Mouse (Mus musculus): Measurements from ENCODE around the gene Dtx4. TPM values are rescaled to one million over a fixed set of nuclear protein-coding genes. Genes with fewer than 3 reads are reported as not detected.

Dtx4 gene
- polyA plus RNA-seq, 1 experiment from 2014 or later, result 8.4 TPM

DNA sequence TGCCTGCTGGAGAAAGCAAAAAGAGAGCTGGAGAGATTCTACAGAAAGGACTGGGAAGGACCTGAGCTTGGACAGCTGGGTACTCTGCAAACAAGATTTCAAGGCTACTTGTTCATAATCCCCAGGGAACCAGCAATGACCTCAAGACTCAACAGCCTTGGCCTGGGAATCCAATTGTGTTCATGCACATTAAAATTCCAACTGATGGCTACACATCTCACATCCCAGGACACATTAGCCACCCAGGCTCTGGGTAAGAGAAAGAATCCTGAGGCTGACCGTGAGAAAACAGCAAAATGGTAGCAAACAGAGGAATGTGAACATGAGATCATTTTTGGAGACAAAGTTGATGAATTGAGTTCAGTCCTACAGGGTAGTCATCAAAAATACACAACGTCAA, 5.0 kb downstream of the Dtx4 start:
- H3K27me3 ChIP-seq (replicated peaks; ENCODE audit: insufficient read depth, low read length), result no peaks in the 10 kb centered on the region
- no peak overlapping the region for H3K4me3 ChIP-seq (ENCODE audit: low read depth, low read length)
- H3K27ac ChIP-seq (ENCODE audit: low read length), result no peak overlapping the region
- no peak for ATAC-seq
- no peak for DNase-seq (ENCODE audit: low spot score)
- H3K9ac ChIP-seq (replicated peaks; ENCODE audit: low read depth), result no peak overlapping the region
- no peak overlapping the region for H3K4me2 ChIP-seq (replicated peaks; ENCODE audit: low read depth, low read length)
- 0 out of 2 replicates have a peak, but pooled peaks cover 6% of the 10 kb centered on the region for H3K36me3 ChIP-seq (ENCODE audit: insufficient read depth, low read length)
- TF ChIP-seq EP300 (IDR thresholded peaks at IDR 0.05) (no peak), CTCF (IDR thresholded peaks at IDR 0.05) (no peak)
- H3K4me1 ChIP-seq (ENCODE audit: insufficient read depth, low read depth, low read length), result peaks cover 11% of the 10 kb centered on the region; the same call in 1 of the 2 replicates
- WGBS, result 90% methylated on average over 2 of the region's 2 CpGs
- H3K9me3 ChIP-seq (ENCODE audit: low read length), result no peaks in the 10 kb centered on the region

GRCm38 (mm10) chr19:12494972-12495535, 6.2 kb downstream of the Dtx4 start:
- TF ChIP-seq EP300 (IDR thresholded peaks at IDR 0.05), result no peak
- TF ChIP-seq CTCF (IDR thresholded peaks at IDR 0.05), result no peak
- Histone ChIP-seq H3K27me3 (replicated peaks; ENCODE audit: insufficient read depth, low read length) (no peaks in the 10 kb centered on the region), H3K9ac (replicated peaks; ENCODE audit: low read depth) (no peak overlapping the region), H3K9me3 (ENCODE audit: low read length) (no peaks in the 10 kb centered on the region), H3K4me3 (ENCODE audit: low read depth, low read length) (no peak overlapping the region), H3K4me2 (replicated peaks; ENCODE audit: low read depth, low read length) (no peak overlapping the region), H3K27ac (ENCODE audit: low read length) (no peak overlapping the region), H3K4me1 (ENCODE audit: insufficient read depth, low read depth, low read length) (peaks cover 5% of the 10 kb centered on the region; the same call in 1 of the 2 replicates), H3K36me3 (ENCODE audit: insufficient read depth, low read length) (peaks cover 6% of the 10 kb centered on the region; the same call in 1 of the 2 replicates)
- ATAC-seq (no peak), DNase-seq (ENCODE audit: low spot score) (no peak)
- WGBS, result 74% methylated on average over 3 of the region's 3 CpGs

DNA sequence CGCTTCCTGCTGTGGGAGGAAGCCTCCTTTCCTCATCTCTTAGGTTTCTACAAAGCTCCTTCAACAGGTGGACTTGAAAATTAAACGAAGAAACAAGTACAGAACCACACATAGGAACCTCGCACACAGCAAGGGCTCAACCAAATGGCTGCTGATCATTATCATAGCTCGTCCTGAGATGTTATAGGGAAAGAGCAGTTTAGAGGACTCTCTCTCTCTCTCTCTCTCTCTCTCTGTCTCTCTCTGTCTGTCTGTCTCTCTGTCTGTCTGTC, 7.1 kb downstream of the Dtx4 start:
- no peak overlapping the region for H3K4me3 ChIP-seq (ENCODE audit: low read depth, low read length)
- no peaks in the 10 kb centered on the region for H3K27me3 ChIP-seq (replicated peaks; ENCODE audit: insufficient read depth, low read length)
- WGBS, result 66% methylated on average over 4 of the region's 4 CpGs
- no peak for ATAC-seq
- H3K4me2 ChIP-seq (replicated peaks; ENCODE audit: low read depth, low read length), result no peak overlapping the region
- no peaks in the 10 kb centered on the region for H3K9me3 ChIP-seq (ENCODE audit: low read length)
- TF ChIP-seq CTCF (IDR thresholded peaks at IDR 0.05) (no peak), EP300 (IDR thresholded peaks at IDR 0.05) (no peak)
- H3K4me1 ChIP-seq (ENCODE audit: insufficient read depth, low read depth, low read length), result peaks cover 5% of the 10 kb centered on the region; the same call in 1 of the 2 replicates
- DNase-seq (ENCODE audit: low spot score), result no peak
- H3K36me3 ChIP-seq (ENCODE audit: insufficient read depth, low read length), result peaks cover 6% of the 10 kb centered on the region; the same call in 1 of the 2 replicates
- H3K9ac ChIP-seq (replicated peaks; ENCODE audit: low read depth), result no peak overlapping the region
- H3K27ac ChIP-seq (ENCODE audit: low read length), result no peak overlapping the region

DNA sequence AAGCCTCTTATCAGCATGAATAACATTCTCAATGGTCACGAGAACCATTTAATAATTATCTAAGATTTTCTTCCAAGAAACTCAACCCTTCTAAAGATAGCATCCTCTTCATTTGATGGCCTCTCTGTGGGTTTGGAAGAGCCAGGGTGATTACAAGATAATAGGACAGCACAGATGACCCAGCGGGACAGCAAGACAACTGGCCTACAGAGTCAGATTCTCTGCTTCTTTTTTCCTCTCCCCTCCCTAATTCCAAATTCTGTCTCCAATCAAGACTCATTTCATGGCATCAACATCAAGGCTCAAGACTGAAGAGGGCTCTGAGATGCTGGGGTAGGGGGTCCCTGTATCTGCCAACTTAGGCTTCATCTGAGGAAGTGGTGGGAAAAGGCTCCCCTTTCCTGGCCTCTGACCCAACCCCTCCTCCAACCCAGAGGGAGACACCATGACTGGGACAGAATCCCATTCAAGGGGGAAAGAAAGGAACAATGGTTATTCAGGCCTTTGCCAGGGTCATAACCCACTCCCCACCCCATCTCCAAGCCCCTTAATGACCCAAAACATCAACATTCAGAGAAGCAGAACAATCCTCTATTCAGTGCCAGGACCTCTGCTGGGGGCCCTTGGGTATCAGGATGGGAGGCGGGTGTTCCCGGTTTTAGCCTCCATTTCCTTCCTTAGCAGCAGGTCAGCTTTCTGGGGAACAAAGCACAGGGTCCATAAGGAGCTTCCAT, 7.6 kb downstream of the Dtx4 start:
- Histone ChIP-seq H3K4me1 (ENCODE audit: insufficient read depth, low read depth, low read length) (peaks cover 10% of the 10 kb centered on the region; the same call in 1 of the 2 replicates), H3K27me3 (replicated peaks; ENCODE audit: insufficient read depth, low read length) (no peaks in the 10 kb centered on the region), H3K9me3 (ENCODE audit: low read length) (no peaks in the 10 kb centered on the region), H3K4me2 (replicated peaks; ENCODE audit: low read depth, low read length) (no peak overlapping the region), H3K9ac (replicated peaks; ENCODE audit: low read depth) (no peak overlapping the region), H3K4me3 (ENCODE audit: low read depth, low read length) (no peak overlapping the region), H3K27ac (ENCODE audit: low read length) (no peak overlapping the region), H3K36me3 (ENCODE audit: insufficient read depth, low read length) (peaks cover 6% of the 10 kb centered on the region; the same call in 1 of the 2 replicates)
- WGBS, result 67% methylated on average over 4 of the region's 4 CpGs
- no peak for ATAC-seq
- TF ChIP-seq EP300 (IDR thresholded peaks at IDR 0.05), result no peak
- TF ChIP-seq CTCF (IDR thresholded peaks at IDR 0.05), result no peak
- no peak for DNase-seq (ENCODE audit: low spot score)

GRCm38 (mm10) chr19:12491636-12492035, 9.6 kb downstream of the Dtx4 start:
- Histone ChIP-seq H3K36me3 (ENCODE audit: insufficient read depth, low read length) (peaks cover 6% of the 10 kb centered on the region; the same call in 1 of the 2 replicates), H3K27me3 (replicated peaks; ENCODE audit: insufficient read depth, low read length) (no peaks in the 10 kb centered on the region), H3K4me3 (ENCODE audit: low read depth, low read length) (no peak overlapping the region), H3K4me1 (ENCODE audit: insufficient read depth, low read depth, low read length) (peaks cover 21% of the 10 kb centered on the region), H3K27ac (ENCODE audit: low read length) (no peak overlapping the region), H3K4me2 (replicated peaks; ENCODE audit: low read depth, low read length) (no peak overlapping the region), H3K9me3 (ENCODE audit: low read length) (no peaks in the 10 kb centered on the region), H3K9ac (replicated peaks; ENCODE audit: low read depth) (no peak overlapping the region)
- ATAC-seq (no peak), DNase-seq (ENCODE audit: low spot score) (no peak)
- 88% methylated on average over 7 of the region's 7 CpGs for whole genome bisulfite sequencing
- no peak for TF ChIP-seq EP300 (IDR thresholded peaks at IDR 0.05)
- TF ChIP-seq CTCF (IDR thresholded peaks at IDR 0.05), result no peak

- Histone ChIP-seq H3K9ac (replicated peaks; ENCODE audit: low read depth) (no peak overlapping the region), H3K4me2 (replicated peaks; ENCODE audit: low read depth, low read length) (no peak overlapping the region), H3K9me3 (ENCODE audit: low read length) (no peaks in the 10 kb centered on the region), H3K36me3 (ENCODE audit: insufficient read depth, low read length) (peaks cover 6% of the 10 kb centered on the region; the same call in 1 of the 2 replicates), H3K27ac (ENCODE audit: low read length) (no peak overlapping the region), H3K4me1 (ENCODE audit: insufficient read depth, low read depth, low read length) (peaks cover 16% of the 10 kb centered on the region), H3K4me3 (ENCODE audit: low read depth, low read length) (no peak overlapping the region), H3K27me3 (replicated peaks; ENCODE audit: insufficient read depth, low read length) (no peaks in the 10 kb centered on the region)
- WGBS, result 71% methylated on average over 11 of the region's 11 CpGs
- no peak for DNase-seq (ENCODE audit: low spot score)
- TF ChIP-seq EP300 (IDR thresholded peaks at IDR 0.05) (no peak), CTCF (IDR thresholded peaks at IDR 0.05) (no peak)
- no peak for ATAC-seq
Observed at GRCm38 (mm10) chr19:12489675-12490570, 11.3 kb downstream of the Dtx4 start.
